Comparison of ENCODE assay signal across 17 mouse cellular contexts in the genomic region with DNA sequence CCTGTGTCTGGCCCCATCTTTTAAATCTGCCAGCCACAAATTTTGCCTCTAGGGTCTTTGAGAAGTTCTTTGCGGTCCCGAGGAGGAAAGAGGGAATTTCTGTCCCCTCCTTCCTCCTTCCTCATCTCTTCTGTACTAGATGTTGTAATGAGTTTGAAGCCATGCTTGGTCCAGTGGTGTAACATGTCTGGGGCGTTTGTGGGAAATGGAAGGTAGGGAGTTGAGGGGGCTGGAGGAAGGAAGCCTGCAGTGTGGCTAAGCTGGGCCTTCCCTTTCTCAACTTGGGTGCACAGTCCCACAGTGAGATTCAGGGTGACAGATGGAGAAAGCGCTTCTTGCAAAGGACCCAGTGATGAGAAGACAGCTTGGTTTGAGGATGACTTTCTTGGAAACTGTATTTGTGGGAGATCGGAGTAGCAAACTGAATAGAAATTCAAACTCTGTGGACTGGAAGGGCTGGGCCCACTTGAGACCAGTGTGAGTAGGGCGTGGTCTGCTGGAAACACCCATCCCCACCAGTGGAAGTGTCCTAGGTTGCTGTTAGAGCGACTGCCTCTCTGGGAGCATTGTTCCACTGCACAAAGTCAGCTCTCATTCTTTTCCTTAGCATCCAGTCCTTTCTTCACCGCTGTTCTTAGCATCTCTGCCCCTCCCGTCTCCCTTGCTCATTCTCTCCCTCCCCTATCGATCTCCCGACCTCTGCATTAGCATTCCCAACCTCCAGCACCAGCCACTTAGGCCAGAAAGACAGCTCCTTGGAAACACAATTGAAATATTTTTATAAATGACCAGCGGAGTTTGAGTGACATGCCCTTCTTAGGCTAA.
DNase-seq lines count a peak whose midpoint lies in the region; ATAC-seq and TF ChIP-seq lines count a peak whose summit lies in the region.
"Had no signal": no experiment of that assay in that cellular context is flagged by ENCODE, and none has a peak within 500 bp of the region (broad histone marks: within the 10 kb centered on the region; RNA-seq: fewer than 3 reads in every experiment).

No protein-coding gene starts in this region.

- H3K4me1 ChIP-seq in hindbrain, embryonic 12.5 days, result peaks cover 34% of the 10 kb centered on the region
- peaks cover 27% of the 10 kb centered on the region for H3K4me1 ChIP-seq in midbrain, embryonic 14.5 days (ENCODE audit: control insufficient read depth, insufficient read depth, low read length)
- peaks cover 13% of the 10 kb centered on the region for H3K4me1 ChIP-seq in liver, postnatal 0 days (ENCODE audit: insufficient read depth)
- H3K4me1 ChIP-seq: stomach, embryonic 15.5 days had no signal

- ATAC-seq in common myeloid progenitor, adult 5-6 weeks (replicated peaks; ENCODE audit: low read depth, poor library complexity, severe bottlenecking), result 0 out of 2 replicates have a peak, but pooled peaks have one; percentile 32
- ATAC-seq in hindbrain, embryonic 12.5 days (ENCODE audit: low FRiP score), result peak; percentile 55; the same call in 1 of the 2 replicates
- ATAC-seq in midbrain, embryonic 14.5 days (ENCODE audit: low FRiP score, low TSS enrichment), result no peak
- no peak for ATAC-seq in liver, postnatal 0 days
- no peak for ATAC-seq in CD4-positive, CD25-positive, alpha-beta regulatory T cell, adult 4 months
- ATAC-seq: intestine, embryonic 15.5 days had no signal

- no peak for TF ChIP-seq CTCF in liver, postnatal 0 days (IDR thresholded peaks at IDR 0.05; ENCODE audit: low read depth)

- H3K4me2 ChIP-seq in hindbrain, embryonic 12.5 days (replicated peaks), result peak overlapping the region; percentile 2; the same call in 1 of the 2 replicates
- 0 out of 2 replicates have a peak overlapping the region, but pooled peaks have one; percentile 26 for H3K4me2 ChIP-seq in midbrain, embryonic 14.5 days (ENCODE audit: low read length)
- H3K4me2 ChIP-seq in liver, postnatal 0 days (ENCODE audit: low read depth, low read length), result no peak overlapping the region
- H3K4me2 ChIP-seq: intestine, embryonic 15.5 days; stomach, embryonic 15.5 days had no signal

- no peaks in the 10 kb centered on the region for H3K9me3 ChIP-seq in hindbrain, embryonic 12.5 days (replicated peaks)
- H3K9me3 ChIP-seq in midbrain, embryonic 14.5 days (ENCODE audit: control insufficient read depth, low read length), result no peaks in the 10 kb centered on the region
- H3K9me3 ChIP-seq in liver, postnatal 0 days (ENCODE audit: low read length), result no peaks in the 10 kb centered on the region
- H3K9me3 ChIP-seq: intestine, embryonic 15.5 days; limb, embryonic 10.5 days; stomach, embryonic 15.5 days had no signal

- TF ChIP-seq EP300 in liver, postnatal 0 days (IDR thresholded peaks at IDR 0.05; ENCODE audit: low read depth), result no peak

- H3K9ac ChIP-seq in hindbrain, embryonic 12.5 days, result no peak overlapping the region
- no peak overlapping the region; the same call in 1 of the 2 replicates for H3K9ac ChIP-seq in midbrain, embryonic 14.5 days (replicated peaks; ENCODE audit: low read length)
- H3K9ac ChIP-seq in liver, postnatal 0 days (replicated peaks), result no peak overlapping the region
- H3K9ac ChIP-seq: intestine, embryonic 15.5 days; liver, embryonic 14.5 days; stomach, embryonic 15.5 days had no signal

- no peaks in the 10 kb centered on the region for H3K36me3 ChIP-seq in hindbrain, embryonic 12.5 days
- no peaks in the 10 kb centered on the region for H3K36me3 ChIP-seq in midbrain, embryonic 14.5 days (ENCODE audit: control insufficient read depth, insufficient read depth, low read length)
- no peaks in the 10 kb centered on the region for H3K36me3 ChIP-seq in liver, postnatal 0 days (replicated peaks; ENCODE audit: insufficient read depth, low read length)
- H3K36me3 ChIP-seq: intestine, embryonic 15.5 days; limb, embryonic 10.5 days; stomach, embryonic 15.5 days had no signal

- peak overlapping the region; percentile 69 for H3K27ac ChIP-seq in hindbrain, embryonic 12.5 days
- H3K27ac ChIP-seq in midbrain, embryonic 14.5 days (replicated peaks; ENCODE audit: low read depth, low read length), result peak overlapping the region; percentile 58
- no peak overlapping the region for H3K27ac ChIP-seq in liver, postnatal 0 days (ENCODE audit: low read depth)
- H3K27ac ChIP-seq: intestine, embryonic 15.5 days; kidney, postnatal 0 days; limb, embryonic 10.5 days; liver, embryonic 14.5 days; stomach, embryonic 15.5 days had no signal

- peaks cover 5% of the 10 kb centered on the region; the same call in 1 of the 2 replicates for H3K27me3 ChIP-seq in hindbrain, embryonic 12.5 days
- no peaks in the 10 kb centered on the region for H3K27me3 ChIP-seq in midbrain, embryonic 14.5 days (ENCODE audit: control insufficient read depth, insufficient read depth, low read length)
- H3K27me3 ChIP-seq in liver, postnatal 0 days (ENCODE audit: insufficient read depth, low read length), result no peaks in the 10 kb centered on the region
- H3K27me3 ChIP-seq: intestine, embryonic 15.5 days had no signal

- no peak overlapping the region for H3K4me3 ChIP-seq in hindbrain, embryonic 12.5 days
- no peak overlapping the region for H3K4me3 ChIP-seq in midbrain, embryonic 14.5 days (replicated peaks; ENCODE audit: low read depth, low read length)
- H3K4me3 ChIP-seq in liver, postnatal 0 days (ENCODE audit: low read depth, low read length), result no peak overlapping the region
- H3K4me3 ChIP-seq: intestine, embryonic 15.5 days; limb, embryonic 10.5 days; myocyte; stomach, embryonic 15.5 days had no signal

- peak; percentile 42 for DNase-seq in embryo, embryonic 10 days (ENCODE audit: low spot score)
- no peak for DNase-seq in embryo, embryonic 11 days
- DNase-seq in midbrain, embryonic 14.5 days, result peak; percentile 55
- no peak for DNase-seq in cerebellum, postnatal 25 days
- DNase-seq in liver, postnatal 0 days, result no peak
- DNase-seq: adrenal gland, adult 8-10 months; heart, adult 11 months; lung, postnatal 4 days had no signal

- 39% methylated on average over 12 of the region's 12 CpGs for WGBS in hindbrain, embryonic 12.5 days
- WGBS in midbrain, embryonic 14.5 days, result 40% methylated on average over 12 of the region's 12 CpGs
- WGBS in liver, postnatal 0 days (ENCODE audit: insufficient replicate concordance), result 52% methylated on average over 12 of the region's 12 CpGs

Comparison
In these comparisons a context has a peak if more than half of its experiments do, and no peak if none do; other contexts are left out.
1. DNase-seq: peak in embryo, embryonic 10 days (single experiment) and midbrain, embryonic 14.5 days (single experiment); none in embryo, embryonic 11 days (single experiment), cerebellum, postnatal 25 days (0 of 2) and liver, postnatal 0 days (single experiment).
2. ATAC-seq: peak in common myeloid progenitor, adult 5-6 weeks (single experiment) and hindbrain, embryonic 12.5 days (single experiment); none in midbrain, embryonic 14.5 days (single experiment), liver, postnatal 0 days (single experiment) and CD4-positive, CD25-positive, alpha-beta regulatory T cell, adult 4 months (single experiment).